Mouse (Mus musculus) kidney, embryonic 14.5 days (tissue): ENCODE measurements around the gene H2-Eb1. TPM values are rescaled to one million over a fixed set of nuclear protein-coding genes. Genes with fewer than 3 reads are reported as not detected.

ENCODE experiments used
- ATAC-seq: fragments of 200-750 bp; cut with Nextera tagmentation; 2 replicates; pipeline ENCODE4 v1.8.0; 2017; ENCODE audit warnings: moderate number of reproducible peaks, mild to moderate bottlenecking, moderate TSS enrichment, moderate library complexity; ENCODE audit not compliant: low FRiP score, low TSS enrichment
- H3K27ac ChIP-seq: fragments of 300-500 bp; sonication (generic); 2 replicates; pipeline ENCODE4 v1.5.1; 2014; ENCODE audit warnings: low read depth, mild to moderate bottlenecking, low read length, moderate library complexity, mixed read lengths
- H3K27me3 ChIP-seq: fragments of 300-500 bp; sonication (generic); 2 replicates; pipeline ENCODE4 v1.6.1; 2014; ENCODE audit warnings: mild to moderate bottlenecking, low read length; ENCODE audit not compliant: control insufficient read depth, insufficient read depth
- H3K36me3 ChIP-seq: fragments of 300-500 bp; sonication (generic); 2 replicates; pipeline ENCODE4 v1.6.1; 2014; ENCODE audit warnings: low read length, mixed read lengths; ENCODE audit not compliant: control insufficient read depth, insufficient read depth
- H3K4me1 ChIP-seq: fragments of 300-500 bp; sonication (generic); 2 replicates; pipeline ENCODE4 v1.6.1; 2014; ENCODE audit warnings: low read length, mixed read lengths; ENCODE audit not compliant: control insufficient read depth, insufficient read depth
- H3K4me2 ChIP-seq: fragments of 300-500 bp; sonication (generic); replicated peaks from 2 replicates; pipeline ENCODE4 v1.6.1; 2014; ENCODE audit warnings: low read depth, mild to moderate bottlenecking, low read length
- H3K4me3 ChIP-seq: fragments of 300-500 bp; sonication (generic); 2 replicates; pipeline ENCODE4 v1.5.1; 2014; ENCODE audit warnings: mild to moderate bottlenecking, low read length
- H3K9ac ChIP-seq: fragments of 300-500 bp; sonication (generic); 2 replicates; pipeline ENCODE4 v1.6.1; 2014; ENCODE audit warnings: low read depth, mild to moderate bottlenecking, low read length, moderate library complexity
- H3K9me3 ChIP-seq: fragments of 300-500 bp; sonication (generic); 2 replicates; pipeline ENCODE4 v1.6.1; 2016; ENCODE audit warnings: low read length; ENCODE audit not compliant: control insufficient read depth
- WGBS: fragments of 180-500 bp; shearing (Covaris S2); extraction: QIAGEN DNeasy Blood & Tissue Kit; methylation state at CpG from one replicate; pipeline ENCODE4 v1.1.7; 2014; 5-methylcytosine and 5-hydroxymethylcytosine counted together
- polyA plus RNA-seq: library from polyadenylated mRNA; unstranded; fragments of >200 nt; fragmentation: Nextera tagmentation; extraction: Ambion mirVana; gene quantifications from 2 replicates; pipeline ENCODE4 v1.2.1, GENCODE M21; 2014

H2-Eb1 gene
- 5.9 and 7.1 TPM in 2 replicates for polyA plus RNA-seq

DNA sequence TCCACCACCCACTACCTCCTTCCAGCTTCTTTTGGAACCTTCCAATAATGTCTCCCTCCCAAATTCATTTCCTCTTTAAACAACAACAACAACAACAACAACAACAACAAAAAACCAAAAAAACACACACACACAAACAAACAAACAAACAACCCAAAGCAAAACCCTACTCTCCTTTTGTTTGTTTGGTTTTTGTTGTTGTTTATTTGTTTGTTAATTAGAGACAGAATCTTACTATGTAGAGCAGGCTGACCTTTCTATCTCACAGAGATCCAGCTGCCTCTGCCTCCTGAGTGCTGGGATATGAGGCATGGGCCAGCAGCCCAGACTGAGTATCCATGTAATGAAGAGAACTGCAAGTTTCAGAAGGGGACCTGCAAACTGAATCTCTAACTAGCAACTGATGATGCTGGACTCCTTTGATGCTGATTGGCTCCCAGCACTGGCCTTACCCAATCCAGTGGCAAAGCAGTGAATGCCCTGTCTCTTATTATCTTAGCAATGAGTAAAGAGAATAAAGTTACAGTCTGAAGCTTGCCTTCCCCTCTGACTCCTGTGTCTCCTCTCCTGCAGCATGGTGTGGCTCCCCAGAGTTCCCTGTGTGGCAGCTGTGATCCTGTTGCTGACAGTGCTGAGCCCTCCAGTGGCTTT is at the start of gene H2-Eb1:
Gene H2-Eb1, plus strand, starts transcription at position 488 of the 651 bp plus-strand sequence.
- ATAC-seq: peak; percentile 87
- Histone ChIP-seq H3K4me3 (no peak within 1 kb of the TSS), H3K9ac (no peak within 1 kb of the TSS), H3K9me3 (no peaks in the 10 kb centered on the region), H3K27me3 (no peaks in the 10 kb centered on the region), H3K27ac (no peak within 1 kb of the TSS), H3K36me3 (no peaks in the 10 kb centered on the region), H3K4me1 (peaks cover 3% of the 10 kb centered on the region; the same call in 1 of the 2 replicates), H3K4me2 (no peak within 1 kb of the TSS)

DNA sequence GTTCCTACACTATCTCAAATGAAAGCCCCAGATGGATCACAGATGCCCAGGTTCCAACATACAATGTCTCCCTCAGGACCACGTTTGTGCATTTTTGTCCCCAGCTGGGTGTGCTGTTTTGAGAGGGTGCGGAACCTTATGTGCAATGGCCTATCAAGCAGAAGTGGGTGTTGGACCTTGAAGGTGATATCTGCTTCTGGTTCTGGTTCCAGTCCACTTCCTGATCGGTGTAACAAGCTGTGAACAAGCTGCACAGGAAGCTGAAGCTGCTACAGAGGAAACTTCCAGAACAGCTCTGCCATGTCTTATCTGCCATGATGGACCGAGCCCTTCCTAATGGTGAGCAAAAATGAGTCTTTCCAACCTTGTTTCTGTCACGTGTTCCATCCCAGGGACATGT is 49.2 kb upstream of the H2-Eb1 start:
- Histone ChIP-seq H3K27me3 (no peaks in the 10 kb centered on the region), H3K4me2 (no peak overlapping the region), H3K27ac (no peak overlapping the region), H3K9ac (no peak overlapping the region), H3K36me3 (no peaks in the 10 kb centered on the region), H3K4me3 (no peak overlapping the region), H3K4me1 (no peaks in the 10 kb centered on the region), H3K9me3 (no peaks in the 10 kb centered on the region)
- 85% methylated on average over 5 of the region's 5 CpGs for WGBS
- ATAC-seq: no peak

DNA sequence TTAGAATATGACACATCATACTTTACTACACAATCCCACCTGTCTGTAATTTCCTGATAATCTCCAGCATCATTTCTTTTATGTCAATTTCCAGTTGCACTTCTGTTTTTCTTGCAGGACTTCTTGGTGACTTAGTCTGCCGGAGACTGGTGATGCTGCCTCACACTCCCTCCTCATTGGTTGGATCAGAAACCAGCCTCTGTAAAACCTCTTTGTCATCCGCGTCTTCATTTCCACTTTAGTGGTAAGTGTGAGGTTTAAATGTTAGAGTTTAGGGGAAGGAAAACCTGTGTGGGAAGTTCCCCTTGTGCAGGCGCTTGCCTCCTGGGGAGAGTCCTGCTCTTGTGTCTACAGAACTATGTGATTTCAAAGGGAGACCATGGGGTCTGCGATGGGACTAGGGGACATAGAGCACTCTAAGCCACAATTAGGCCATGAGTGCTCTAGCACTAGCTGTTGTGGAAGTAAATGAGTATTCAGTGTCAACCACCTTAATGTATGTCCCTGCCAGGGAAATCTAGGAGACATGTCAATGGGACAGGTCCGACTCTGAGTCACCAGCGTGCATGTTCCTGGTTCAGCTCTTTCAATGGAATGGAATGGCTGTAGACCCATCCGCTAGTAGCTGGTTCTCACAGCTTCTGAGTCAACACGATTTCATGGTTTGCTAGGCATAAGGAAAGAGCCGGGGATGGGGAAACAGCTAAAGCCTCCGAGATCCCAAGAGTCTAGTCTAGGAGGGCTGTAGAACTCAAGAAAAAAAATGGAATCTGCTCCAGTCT is 47.9 kb upstream of the H2-Eb1 start, which contains the start of gene H2-Ab1:
Gene H2-Ab1, plus strand, starts transcription at position 96 of the 782 bp plus-strand sequence.
- no peak within 1 kb of the TSS for H3K9ac ChIP-seq
- no peak within 1 kb of the TSS for H3K4me3 ChIP-seq
- no peak within 1 kb of the TSS for H3K4me2 ChIP-seq
- no peaks in the 10 kb centered on the region; the same call in 1 of the 2 replicates for H3K27me3 ChIP-seq
- H3K4me1 ChIP-seq: no peaks in the 10 kb centered on the region
- H3K9me3 ChIP-seq: no peaks in the 10 kb centered on the region
- 73% methylated on average over 11 of the region's 11 CpGs for WGBS
- ATAC-seq: no peak
- no peaks in the 10 kb centered on the region for H3K36me3 ChIP-seq
- no peak within 1 kb of the TSS for H3K27ac ChIP-seq

DNA sequence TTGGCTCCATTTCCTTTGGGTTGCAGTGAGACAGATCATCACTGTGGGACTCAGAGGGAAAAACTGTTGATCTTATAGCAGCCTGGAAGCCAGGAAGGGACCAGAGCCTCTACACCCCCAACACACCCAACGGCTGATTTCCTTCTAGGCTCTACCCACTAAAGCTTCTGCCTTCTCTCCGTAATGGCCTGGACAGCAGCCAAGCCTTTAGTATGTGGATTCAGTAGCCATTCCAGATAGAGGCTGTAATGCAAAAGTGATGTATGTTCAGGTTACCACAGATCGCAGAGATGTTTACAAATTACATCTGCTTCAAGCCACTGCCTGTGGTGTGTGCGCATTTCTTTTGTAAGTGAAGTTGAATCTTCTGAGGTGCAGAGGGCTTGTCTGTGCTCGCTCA is 45.1 kb upstream of the H2-Eb1 start:
- ATAC-seq: no peak
- Histone ChIP-seq H3K27me3 (peaks cover 13% of the 10 kb centered on the region), H3K9me3 (no peaks in the 10 kb centered on the region), H3K36me3 (no peaks in the 10 kb centered on the region), H3K9ac (no peak overlapping the region), H3K4me3 (no peak overlapping the region), H3K4me2 (no peak overlapping the region), H3K4me1 (peaks cover 12% of the 10 kb centered on the region; the same call in 1 of the 2 replicates), H3K27ac (no peak overlapping the region)
- whole genome bisulfite sequencing: 70% methylated on average over 5 of the region's 5 CpGs

DNA sequence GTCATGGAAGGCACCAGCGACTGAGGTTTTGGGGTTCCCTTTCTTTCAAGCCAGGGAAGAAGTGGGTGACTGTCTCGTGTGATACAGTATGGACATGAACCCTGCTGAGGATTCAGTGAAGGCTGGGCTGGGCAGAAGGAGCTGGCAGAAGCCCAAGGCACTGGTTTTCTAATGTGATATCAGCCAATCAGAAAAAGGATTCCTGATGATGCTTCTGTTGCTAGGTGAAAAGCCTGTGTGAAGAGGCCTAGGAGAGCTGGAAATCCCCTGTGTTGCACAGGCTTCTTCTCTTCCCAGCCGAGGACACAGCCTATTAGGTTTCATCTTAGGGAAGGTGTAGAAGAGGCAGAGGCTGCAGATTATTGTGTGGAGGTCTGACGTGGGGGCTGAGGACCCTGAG is 44.2 kb upstream of the H2-Eb1 start:
- Histone ChIP-seq H3K27ac (no peak overlapping the region), H3K4me2 (no peak overlapping the region), H3K9me3 (no peaks in the 10 kb centered on the region), H3K4me1 (peaks cover 12% of the 10 kb centered on the region; the same call in 1 of the 2 replicates), H3K9ac (no peak overlapping the region), H3K27me3 (peaks cover 13% of the 10 kb centered on the region), H3K4me3 (no peak overlapping the region), H3K36me3 (no peaks in the 10 kb centered on the region)
- ATAC-seq: 0 out of 2 replicates have a peak, but pooled peaks have one; percentile 42
- 13% methylated on average over 4 of the region's 4 CpGs for WGBS

DNA sequence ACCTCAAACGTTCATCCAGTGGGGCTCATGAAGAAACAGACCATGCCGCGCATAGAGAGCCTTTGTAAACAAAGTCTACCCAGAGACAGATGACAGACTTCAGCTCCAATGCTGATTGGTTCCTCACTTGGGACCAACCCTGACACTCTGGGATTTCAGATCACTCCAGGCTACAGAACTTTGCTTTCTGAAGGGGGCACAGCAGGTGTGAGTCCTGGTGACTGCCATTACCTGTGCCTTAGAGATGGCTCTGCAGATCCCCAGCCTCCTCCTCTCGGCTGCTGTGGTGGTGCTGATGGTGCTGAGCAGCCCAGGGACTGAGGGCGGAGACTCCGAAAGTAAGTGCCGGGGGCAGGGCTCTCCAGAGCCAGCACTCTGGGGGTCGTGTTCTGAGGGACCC is 42.6 kb upstream of the H2-Eb1 start:
- 0 out of 2 replicates have a peak overlapping the region, but pooled peaks have one; percentile 32 for H3K9ac ChIP-seq
- H3K27ac ChIP-seq: no peak overlapping the region

DNA sequence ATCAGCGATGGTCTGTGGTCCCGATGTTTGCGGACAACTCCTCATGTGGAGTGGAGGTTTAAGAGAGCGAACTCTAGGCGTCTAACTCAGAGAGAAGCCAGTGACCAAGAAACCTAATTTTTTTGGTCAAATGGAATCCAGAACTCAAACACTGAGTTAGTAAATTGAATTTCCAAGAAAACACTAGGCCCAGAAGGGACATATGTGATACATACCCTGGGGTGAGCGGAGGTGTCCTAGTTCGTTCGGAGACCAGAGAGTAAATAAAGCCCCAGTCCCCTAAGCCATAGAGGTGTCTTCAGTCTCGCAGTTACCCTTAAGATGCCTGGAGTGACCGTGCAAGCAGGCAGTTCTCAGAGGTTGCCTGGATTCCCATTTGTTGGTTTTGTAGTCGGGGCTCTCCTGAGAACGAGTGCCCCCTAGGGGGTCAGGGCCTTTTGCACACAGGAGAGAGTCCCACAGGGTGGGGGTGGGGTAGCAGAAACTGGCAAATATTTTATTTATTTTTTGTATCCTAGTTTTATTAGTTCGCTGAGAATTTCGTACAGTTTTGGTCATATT is 41.8 kb upstream of the H2-Eb1 start:
- peak; percentile 13; the same call in 1 of the 2 replicates for ATAC-seq
- no peaks in the 10 kb centered on the region for H3K9me3 ChIP-seq
- H3K36me3 ChIP-seq: no peaks in the 10 kb centered on the region
- peak overlapping the region; percentile 83 for H3K4me2 ChIP-seq
- no peak overlapping the region for H3K9ac ChIP-seq
- no peak overlapping the region for H3K27ac ChIP-seq
- WGBS: 5% methylated on average over 14 of the region's 14 CpGs
- peak overlapping the region; percentile 46 for H3K4me3 ChIP-seq
- H3K27me3 ChIP-seq: peaks cover 13% of the 10 kb centered on the region
- peaks cover 12% of the 10 kb centered on the region; the same call in 1 of the 2 replicates for H3K4me1 ChIP-seq

More for the DNA sequence above, 42.6 kb upstream of the H2-Eb1 start:
- H3K4me2 ChIP-seq: peak overlapping the region; percentile 83
- WGBS: 2% methylated on average over 8 of the region's 8 CpGs
- peaks cover 13% of the 10 kb centered on the region for H3K27me3 ChIP-seq
- peaks cover 12% of the 10 kb centered on the region; the same call in 1 of the 2 replicates for H3K4me1 ChIP-seq
- no peaks in the 10 kb centered on the region for H3K36me3 ChIP-seq
- no peaks in the 10 kb centered on the region for H3K9me3 ChIP-seq
- peak; percentile 83 for ATAC-seq
- peak overlapping the region; percentile 46 for H3K4me3 ChIP-seq

DNA sequence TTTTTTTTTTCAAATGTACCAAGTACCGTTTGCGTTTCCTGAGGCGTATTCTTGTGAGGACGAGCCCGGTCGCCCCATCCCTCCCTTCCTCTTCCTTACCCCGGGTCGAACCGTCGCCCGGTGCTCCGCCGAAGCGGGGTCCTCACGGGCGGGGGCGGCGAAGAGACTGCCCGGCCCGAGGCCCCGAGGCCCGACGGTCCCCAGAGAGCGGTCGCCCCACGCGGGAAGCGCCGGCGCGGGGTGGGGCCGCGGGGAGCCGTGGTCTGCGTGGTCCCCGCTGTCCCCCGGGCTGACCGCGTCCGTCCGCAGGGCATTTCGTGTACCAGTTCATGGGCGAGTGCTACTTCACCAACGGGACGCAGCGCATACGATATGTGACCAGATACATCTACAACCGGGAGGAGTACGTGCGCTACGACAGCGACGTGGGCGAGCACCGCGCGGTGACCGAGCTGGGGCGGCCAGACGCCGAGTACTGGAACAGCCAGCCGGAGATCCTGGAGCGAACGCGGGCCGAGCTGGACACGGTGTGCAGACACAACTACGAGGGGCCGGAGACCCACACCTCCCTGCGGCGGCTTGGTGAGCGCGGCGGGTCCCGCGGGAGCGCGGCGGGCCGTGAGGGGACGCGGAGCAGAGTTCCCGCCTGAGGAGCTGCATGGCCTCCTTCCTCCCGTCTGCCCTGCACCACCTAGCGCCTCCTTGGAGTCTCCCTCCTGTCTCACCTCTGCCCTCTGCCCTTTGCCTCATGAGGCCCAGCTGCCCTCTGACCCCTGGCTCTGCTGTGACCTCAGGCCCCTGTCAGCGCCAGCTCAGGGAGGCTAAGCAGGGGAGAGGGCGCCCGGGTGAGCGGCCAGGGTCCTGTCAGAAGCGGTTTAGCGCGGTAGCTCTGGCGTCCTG is 41.0 kb upstream of the H2-Eb1 start:
- no peak overlapping the region for H3K27ac ChIP-seq
- H3K9me3 ChIP-seq: no peaks in the 10 kb centered on the region
- peak overlapping the region; percentile 58 for H3K9ac ChIP-seq
- peak overlapping the region; percentile 46 for H3K4me3 ChIP-seq
- peaks cover 13% of the 10 kb centered on the region for H3K27me3 ChIP-seq
- ATAC-seq: peak; percentile 57
- no peaks in the 10 kb centered on the region for H3K36me3 ChIP-seq
- H3K4me1 ChIP-seq: peaks cover 12% of the 10 kb centered on the region; the same call in 1 of the 2 replicates
- H3K4me2 ChIP-seq: peak overlapping the region; percentile 83
- 1% methylated on average over 88 of the region's 93 CpGs for WGBS
